Mouse (Mus musculus) kidney, postnatal 25 days (tissue): Measurements from ENCODE around the gene Nfkb2.

ENCODE experiments used
- DNase-seq, 2 experiments: peaks; one replicate each; pipeline ENCODE4 v3.0.0; 2021; ENCODE audit warnings: mixed read lengths in 2 of 2

The Nfkb2 gene

GRCm38 (mm10) chr19:46304216-46304841 lies at the start of gene Nfkb2:
TSS of gene Nfkb2 (plus strand) at chr19:46304320.
- DNase-seq = peak; percentile 94 to 98

GRCm38 (mm10) chr19:46264762-46265161 lies 39.4 kb upstream of the Nfkb2 start:
- DNase-seq = no peak

GRCm38 (mm10) chr19:46275307-46275706 lies 28.8 kb upstream of the Nfkb2 start:
- DNase-seq = peak in 1 of 2 experiments; percentile 16

- DNase-seq = no peak
Observed at GRCm38 (mm10) chr19:46282081-46282849, 21.9 kb upstream of the Nfkb2 start.

GRCm38 (mm10) chr19:46284686-46285085 lies 19.4 kb upstream of the Nfkb2 start:
- no peak for DNase-seq

- no peak for DNase-seq
Observed at GRCm38 (mm10) chr19:46285631-46286030, 18.5 kb upstream of the Nfkb2 start.

GRCm38 (mm10) chr19:46286047-46286446 lies 18.1 kb upstream of the Nfkb2 start:
- DNase-seq = peak in 1 of 2 experiments; percentile 37

- no peak for DNase-seq
Observed at GRCm38 (mm10) chr19:46286926-46287325, 17.2 kb upstream of the Nfkb2 start.

- no peak for DNase-seq
Observed at GRCm38 (mm10) chr19:46287566-46287965, 16.6 kb upstream of the Nfkb2 start.

GRCm38 (mm10) chr19:46290535-46291105 lies 13.5 kb upstream of the Nfkb2 start:
- DNase-seq = no peak

- DNase-seq = no peak
Observed at GRCm38 (mm10) chr19:46296938-46297337, 7.2 kb upstream of the Nfkb2 start.

GRCm38 (mm10) chr19:46300294-46301045 lies 3.6 kb upstream of the Nfkb2 start:
- no peak for DNase-seq

- DNase-seq = no peak
Observed at GRCm38 (mm10) chr19:46302551-46302950, 1.6 kb upstream of the Nfkb2 start.

GRCm38 (mm10) chr19:46303251-46304215 lies 587 bp upstream of the Nfkb2 start:
- peak in 1 of 2 experiments; percentile 34 for DNase-seq

GRCm38 (mm10) chr19:46304908-46305333 lies 801 bp downstream of the Nfkb2 start:
- no peak for DNase-seq

- peak; percentile 93 to 94 for DNase-seq
Observed at GRCm38 (mm10) chr19:46305432-46306267, 1.5 kb downstream of the Nfkb2 start.

GRCm38 (mm10) chr19:46306268-46306610 lies 2.1 kb downstream of the Nfkb2 start:
- DNase-seq = peak in 1 of 2 experiments; percentile 30

GRCm38 (mm10) chr19:46306751-46307289 lies 2.7 kb downstream of the Nfkb2 start:
- peak in 1 of 2 experiments; percentile 40 for DNase-seq

GRCm38 (mm10) chr19:46307781-46308180 lies 3.7 kb downstream of the Nfkb2 start:
- peak in 1 of 2 experiments; percentile 30 for DNase-seq

- DNase-seq = peak in 1 of 2 experiments; percentile 38
Observed at GRCm38 (mm10) chr19:46308303-46308702, 4.2 kb downstream of the Nfkb2 start.
